Mouse (Mus musculus): ENCODE results near the gene Ptov1.
"Not testable (repeated sequence)": the region's sequence is repeated elsewhere in the genome, so short reads cannot be mapped to it uniquely, and the experiment has no call there.

The Ptov1 gene

DNA sequence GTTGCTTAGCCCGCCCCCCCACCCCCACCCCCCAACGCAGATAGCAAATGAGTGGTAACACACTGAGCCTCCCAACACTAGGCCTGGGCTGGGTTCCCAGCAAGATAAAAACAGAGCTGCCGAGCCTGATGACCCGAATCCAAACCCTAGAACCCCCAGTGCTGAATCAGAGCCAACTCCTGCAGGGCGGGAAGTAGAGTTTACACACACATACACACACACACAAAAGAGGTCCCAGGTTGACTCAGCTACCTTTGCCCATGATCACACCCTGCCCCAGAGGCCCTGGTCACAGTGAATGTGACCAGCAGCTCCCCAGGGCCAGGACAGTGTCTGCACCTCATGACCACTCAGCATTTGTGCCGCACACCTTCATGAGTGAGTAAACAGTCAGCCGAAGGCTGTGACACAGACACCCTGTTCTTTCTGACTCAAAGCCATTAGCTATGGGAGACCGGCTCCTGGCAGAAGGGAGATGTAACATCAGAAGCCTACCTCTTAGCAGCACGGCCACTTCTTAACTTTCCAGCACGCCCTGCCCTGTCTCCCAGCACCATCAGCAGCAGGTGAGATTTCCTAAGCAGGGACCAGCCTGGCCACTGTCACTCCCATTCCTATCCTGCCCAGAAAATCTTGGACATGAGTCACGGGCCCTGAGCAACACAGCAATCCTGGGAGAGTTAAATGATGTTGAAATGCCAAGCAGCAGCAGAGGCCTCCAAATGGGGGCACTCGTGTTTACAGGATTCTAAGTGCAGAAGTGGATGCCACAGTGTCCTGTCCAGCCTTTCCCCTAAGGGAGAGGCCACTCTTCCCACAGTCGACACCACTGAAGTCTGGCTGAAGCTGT, 18.9 kb upstream of the Ptov1 start:
- no peak for DNase-seq (ENCODE audit: low spot score)

DNA sequence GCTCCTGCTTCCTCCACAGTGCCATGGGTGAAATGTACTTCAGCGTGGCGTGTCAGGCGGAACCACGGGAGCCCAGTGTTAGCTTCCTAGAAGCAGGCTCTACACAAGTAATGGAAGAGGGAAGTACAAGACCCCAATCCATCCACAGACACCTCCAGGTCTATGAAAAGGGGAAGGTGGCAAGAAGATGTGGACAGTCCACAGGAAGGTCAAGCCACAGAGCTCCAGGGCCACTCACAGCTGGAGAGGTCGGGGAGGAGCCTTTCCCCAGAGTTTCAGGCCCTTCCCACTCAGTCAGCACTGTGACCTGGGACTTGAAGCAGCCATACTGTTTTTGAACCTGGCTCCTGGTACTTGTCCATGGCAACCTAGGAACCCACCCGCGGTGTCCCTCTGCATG, 17.4 kb upstream of the Ptov1 start:
- DNase-seq (ENCODE audit: low spot score): no peak

- no peak for DNase-seq (ENCODE audit: low spot score)
Observed at GRCm38 (mm10) chr7:44884637-44885036, 15.0 kb upstream of the Ptov1 start.

GRCm38 (mm10) chr7:44883036-44883435, 13.4 kb upstream of the Ptov1 start:
- DNase-seq (ENCODE audit: low spot score): no peak

- no peak for DNase-seq (ENCODE audit: low spot score)
Observed at GRCm38 (mm10) chr7:44877833-44878232, 8.2 kb upstream of the Ptov1 start.

DNA sequence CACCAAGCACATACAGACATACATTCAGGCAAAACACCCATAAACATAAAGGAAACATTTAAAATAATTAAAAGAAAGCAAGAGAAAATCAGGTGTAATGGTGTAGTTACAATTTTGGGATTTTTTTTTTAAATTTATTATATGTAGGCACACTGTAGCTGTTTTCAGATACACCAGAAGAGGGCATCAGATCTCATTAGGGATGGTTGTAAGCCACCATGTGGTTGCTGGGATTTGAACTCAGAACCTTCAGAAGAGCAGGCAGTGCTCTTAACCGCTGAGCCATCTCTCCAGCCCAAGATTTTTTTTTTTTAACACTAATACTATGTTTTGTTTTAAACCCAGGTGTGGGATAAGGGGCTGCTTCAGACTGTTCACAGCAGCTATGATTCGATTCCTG, 2.2 kb upstream of the Ptov1 start:
- DNase-seq (ENCODE audit: low spot score): not testable (repeated sequence)

- DNase-seq (ENCODE audit: low spot score): no peak
Observed at GRCm38 (mm10) chr7:44871181-44871580, 1.6 kb upstream of the Ptov1 start.

DNA sequence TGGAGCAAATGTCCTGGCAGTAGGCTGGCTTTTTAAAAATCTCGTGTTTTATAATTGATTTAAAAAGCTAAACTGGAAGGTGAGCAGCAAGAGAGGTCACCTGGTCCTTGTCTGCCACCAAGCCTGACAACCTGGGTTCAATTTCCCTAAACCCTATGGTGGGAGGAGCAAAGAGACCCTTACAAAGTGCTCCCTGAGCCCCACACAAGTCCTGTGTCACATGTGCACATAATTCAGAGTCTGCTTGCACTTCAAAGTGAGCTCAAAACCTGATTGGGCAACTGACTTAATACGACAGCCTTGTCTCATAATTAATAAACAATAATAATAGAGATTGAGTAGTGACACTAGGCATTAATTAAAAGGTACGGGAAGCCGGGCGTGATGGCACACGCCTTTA, 1.0 kb upstream of the Ptov1 start:
- DNase-seq (ENCODE audit: low spot score): no peak

DNA sequence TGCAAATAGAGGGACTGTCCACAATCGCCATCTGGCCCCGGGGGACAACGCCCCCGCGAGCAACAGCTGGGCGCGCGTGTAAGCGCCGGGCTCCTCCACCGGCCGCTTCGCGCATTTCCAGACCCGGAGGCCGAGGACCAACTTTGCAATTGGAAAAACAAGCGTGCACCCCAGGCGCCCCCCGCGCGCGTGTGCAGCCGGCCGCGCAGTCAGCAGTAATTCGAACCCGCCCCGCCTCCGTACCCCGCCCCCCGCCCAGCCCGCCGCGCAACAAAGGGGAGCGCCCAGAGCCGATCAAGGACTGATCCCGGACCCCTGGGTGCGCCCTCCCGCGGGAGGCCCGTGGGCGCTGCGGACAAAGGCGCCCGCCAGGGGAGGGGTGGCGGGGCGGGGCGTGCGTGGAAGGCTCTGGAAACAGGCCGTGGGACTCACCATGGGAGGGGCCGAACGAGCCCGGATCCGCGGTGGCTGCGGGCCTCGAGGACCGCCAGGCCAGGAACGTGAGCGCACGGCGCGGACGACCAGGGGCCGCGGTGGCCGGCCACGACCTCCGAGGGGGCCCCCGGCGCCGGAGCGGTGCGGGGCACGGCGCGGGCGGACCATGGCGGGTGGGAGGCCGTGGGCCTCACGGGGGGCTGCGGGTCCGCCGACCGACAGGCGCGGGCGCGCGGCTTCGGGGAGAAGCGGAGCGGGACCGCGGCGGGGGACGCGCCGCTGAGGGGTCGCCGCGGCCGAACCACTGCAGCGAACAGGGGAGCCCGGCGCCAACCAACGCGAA, 480 bp downstream of the Ptov1 start:
- no peak for DNase-seq (ENCODE audit: low spot score)

GRCm38 (mm10) chr7:44868465-44868864, 1.1 kb downstream of the Ptov1 start:
- no peak for DNase-seq (ENCODE audit: low spot score)

DNA sequence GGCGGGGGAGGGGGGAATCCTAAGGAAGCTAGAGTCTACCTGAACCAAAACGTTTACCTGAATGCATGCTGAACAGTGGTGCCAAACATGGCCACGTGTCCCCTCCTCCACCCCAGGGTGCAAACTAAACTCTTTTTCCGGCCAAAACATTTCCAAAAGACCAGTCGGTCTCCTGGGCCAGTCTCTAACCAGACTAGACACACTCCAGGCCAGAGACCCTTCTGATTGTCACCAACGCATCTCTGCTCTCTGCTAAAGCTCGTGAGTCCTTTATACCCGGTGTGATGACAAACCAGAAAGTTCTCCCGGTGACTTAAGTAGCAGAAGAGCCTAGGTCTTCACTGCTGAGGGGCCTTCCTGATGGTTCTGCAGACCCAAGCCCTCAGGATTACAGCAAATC, 1.8 kb downstream of the Ptov1 start:
- DNase-seq (ENCODE audit: low spot score): no peak

DNA sequence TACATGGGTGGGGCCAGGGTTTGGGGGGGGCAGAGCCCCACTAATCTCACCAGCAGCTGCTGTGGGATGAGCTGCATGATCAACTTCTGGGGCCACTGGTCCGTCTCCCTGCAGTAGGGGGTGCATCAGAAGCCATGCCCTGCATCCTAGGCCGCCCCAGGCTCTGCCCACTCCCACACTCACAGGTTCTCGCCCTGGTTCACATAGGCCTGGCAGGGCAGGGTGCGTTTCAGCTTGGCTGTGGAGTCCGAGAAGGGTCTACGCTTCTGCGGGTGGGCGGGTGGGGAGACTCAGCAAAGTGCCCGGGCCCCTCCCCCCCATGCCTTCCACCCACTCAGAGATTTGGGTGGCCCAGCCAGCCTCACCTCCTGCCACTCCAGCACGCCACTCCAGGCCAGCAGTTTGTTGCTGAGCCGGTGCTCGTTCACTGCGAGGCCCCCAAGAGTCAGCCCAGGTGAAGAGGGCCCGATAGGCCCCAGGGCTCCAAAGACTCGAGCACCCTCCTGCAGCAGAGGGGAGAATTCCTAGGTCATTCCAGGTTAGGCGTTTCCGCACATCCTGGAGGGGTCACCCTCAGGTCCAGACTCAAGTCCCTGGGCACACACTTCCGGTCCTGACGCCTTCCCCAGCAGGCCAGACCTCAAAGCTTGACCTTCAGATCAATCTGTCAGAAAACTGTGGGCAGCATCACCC, 2.4 kb downstream of the Ptov1 start:
- DNase-seq (ENCODE audit: low spot score): no peak

DNA sequence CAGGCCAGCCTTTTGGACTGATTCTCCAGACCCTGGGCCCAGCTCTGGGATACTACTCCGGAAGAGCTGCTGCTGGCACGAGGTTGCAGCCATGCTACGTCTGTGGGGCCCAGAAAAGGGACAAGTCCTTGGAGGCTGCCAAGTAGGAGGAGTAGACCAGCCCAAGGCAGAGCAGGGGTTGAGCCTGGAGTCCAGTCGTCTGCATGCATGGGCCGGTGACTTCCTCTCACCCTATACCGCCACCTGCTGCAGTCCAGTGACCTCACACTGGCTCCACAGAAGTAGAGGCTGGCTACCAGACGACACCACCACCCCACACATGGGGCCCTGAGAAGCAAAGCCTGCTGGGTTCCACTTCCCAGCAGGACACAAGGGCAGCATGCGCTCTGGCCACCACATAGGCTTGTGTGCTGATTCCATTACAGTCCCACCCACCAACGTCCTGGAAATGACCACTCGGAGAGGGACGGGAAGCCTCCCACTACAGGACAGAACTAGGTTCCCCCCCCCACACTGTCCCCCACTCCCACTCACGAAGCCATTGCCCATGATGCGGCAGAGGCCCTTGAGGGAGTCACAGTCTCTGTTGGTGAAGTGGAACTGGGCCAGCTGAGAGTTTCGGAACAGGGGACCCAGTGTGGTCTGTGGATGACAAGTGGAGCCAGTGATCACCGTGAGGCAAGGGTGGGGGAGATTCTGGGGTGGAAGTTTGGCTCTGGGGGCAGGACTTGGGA, 3.1 kb downstream of the Ptov1 start:
- no peak for DNase-seq (ENCODE audit: low spot score)

DNA sequence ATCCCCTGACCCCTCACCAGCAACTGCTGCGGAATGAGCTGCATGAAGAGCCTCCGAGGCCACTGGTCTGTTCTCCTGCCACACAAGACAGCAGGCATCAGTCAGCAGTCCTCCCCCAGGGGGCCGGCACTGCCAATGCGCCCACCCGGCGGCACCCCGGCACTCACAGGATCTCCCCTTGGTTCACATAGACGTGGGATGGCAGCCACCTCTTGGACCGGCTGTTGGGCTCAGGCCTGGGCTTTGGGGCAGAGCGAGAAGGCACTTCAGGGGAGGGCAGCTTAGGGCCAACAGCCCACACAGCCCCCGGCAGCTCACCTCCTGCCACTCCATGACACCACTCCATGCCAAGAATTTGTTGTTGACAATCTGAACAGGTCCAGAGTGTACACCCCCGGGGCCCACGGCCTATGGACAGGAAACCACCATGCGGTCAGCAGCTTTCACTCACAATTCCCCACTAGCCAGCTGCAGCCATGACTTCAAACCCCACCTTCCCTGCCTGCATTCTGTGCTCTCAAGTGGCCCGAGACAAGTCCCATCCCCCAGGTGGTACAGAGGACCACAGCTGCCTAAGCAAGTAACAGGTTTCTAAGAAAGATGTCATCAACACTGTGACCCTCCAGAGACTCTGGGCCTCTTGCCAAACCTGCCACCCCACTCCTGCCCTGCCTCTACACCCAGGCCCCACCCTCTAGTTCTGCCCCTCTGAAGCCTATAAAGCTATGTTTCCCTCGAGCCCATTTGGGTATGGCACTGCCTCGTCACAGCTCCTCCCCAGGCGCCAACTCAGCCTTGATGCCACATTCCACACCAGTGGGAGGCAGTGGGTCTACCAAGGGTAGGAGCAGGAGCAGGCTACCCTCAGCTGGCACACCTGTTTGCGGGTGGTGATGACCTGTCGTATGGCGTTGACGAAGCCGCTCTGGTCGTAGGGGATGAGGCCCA, 4.7 kb downstream of the Ptov1 start:
- DNase-seq (ENCODE audit: low spot score): no peak

GRCm38 (mm10) chr7:44863982-44864494, 5.5 kb downstream of the Ptov1 start:
- DNase-seq (ENCODE audit: low spot score): no peak

DNA sequence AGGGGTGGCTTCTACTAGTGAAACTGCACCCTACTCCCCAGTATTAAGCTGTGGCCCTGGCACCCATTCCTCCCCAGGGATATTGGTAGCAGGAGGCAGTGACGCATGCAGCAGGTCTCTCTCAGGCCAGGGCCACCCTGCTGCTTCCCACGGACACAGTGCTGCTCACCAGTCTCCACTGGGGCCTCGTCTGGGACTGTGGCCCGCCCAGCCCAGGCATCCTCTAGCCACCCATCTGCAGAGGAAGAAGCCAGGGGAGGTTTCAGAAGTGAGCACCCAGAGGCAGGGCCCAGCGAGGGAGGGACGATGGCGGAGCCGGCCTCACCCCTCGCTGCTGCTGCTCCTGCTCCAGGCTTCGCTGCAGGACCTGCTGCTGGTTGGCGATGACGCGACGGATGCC, 6.4 kb downstream of the Ptov1 start:
- DNase-seq (ENCODE audit: low spot score): no peak

DNA sequence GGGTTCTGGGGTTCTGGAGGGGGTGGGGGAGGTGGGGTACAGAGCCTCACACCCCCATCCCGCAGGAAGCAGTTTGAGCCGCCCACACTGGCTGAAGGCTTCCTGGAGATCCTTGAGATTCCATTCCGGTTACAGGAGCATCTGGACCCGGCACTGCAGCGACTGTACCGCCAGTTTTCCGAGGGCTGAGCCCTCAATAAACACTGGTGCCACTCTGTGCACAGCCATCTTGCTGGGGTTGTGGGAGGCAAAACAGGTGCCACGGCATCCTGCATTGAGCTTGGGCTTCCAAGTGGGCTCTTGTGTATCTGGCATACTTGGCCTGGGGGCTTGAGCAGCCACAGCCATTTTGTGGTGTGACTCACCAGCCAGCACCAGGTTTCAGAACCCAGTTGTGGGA, 7.2 kb downstream of the Ptov1 start:
- DNase-seq (ENCODE audit: low spot score): no peak

GRCm38 (mm10) chr7:44861429-44861816, 8.2 kb downstream of the Ptov1 start:
- DNase-seq (ENCODE audit: low spot score): no peak

DNA sequence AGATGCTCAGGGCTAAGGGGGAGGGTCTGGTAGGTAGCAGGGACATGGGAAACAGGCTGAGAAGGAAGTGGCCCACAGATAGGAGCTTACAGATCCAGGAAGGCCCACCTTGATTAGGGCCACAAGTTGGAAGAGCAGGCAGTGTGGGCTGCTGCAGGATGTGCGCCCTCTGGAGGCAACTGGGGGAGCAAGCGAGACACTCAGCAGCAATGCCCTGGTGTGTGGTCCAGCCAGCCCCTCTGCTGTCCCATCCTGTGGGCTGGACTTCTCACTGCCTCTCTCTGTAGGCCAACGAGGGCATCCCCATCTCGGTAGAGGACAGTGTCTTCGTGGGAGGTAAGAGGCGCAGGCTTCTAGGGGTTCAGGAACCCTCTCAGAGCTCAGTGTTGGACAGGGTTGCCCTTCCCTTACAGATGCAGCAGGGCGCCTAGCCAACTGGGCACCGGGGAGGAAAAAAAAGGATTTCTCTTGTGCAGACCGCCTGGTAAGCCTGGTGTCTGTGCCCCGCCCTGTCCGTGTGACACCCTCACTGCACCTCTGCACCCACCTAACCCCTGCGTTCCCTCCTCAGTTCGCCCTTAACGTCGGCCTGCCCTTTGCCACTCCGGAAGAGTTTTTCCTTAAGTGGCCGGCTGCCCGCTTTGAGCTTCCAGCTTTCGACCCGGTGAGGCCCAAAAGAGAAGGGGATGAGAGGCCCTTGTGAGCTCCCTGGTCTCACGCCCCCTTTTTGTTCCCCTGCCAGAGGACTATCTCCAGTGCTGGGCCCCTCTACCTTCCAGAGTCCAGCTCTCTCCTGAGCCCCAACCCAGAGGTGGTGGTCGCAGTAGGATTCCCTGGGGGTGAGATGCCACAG, 8.8 kb downstream of the Ptov1 start:
- no peak for DNase-seq (ENCODE audit: low spot score)

- DNase-seq (ENCODE audit: low spot score): no peak
Observed at GRCm38 (mm10) chr7:44859896-44860295, 9.7 kb downstream of the Ptov1 start.
